Mouse (Mus musculus) gastrocnemius, postnatal 4 days (tissue): ENCODE data around the gene Fcrl5. TPM values are rescaled to one million over a fixed set of nuclear protein-coding genes. Genes with fewer than 3 reads are reported as not detected.
"Not testable (repeated sequence)": the region's sequence is repeated elsewhere in the genome, so short reads cannot be mapped to it uniquely, and the experiment has no call there.

Experiments
- DNase-seq, 2 experiments: peaks; one replicate each; pipeline ENCODE4 v3.0.0; 2021 to 2022; ENCODE audit warnings: low spot score in 2 of 2, mixed read lengths in 2 of 2
- long read RNA-seq, 2 experiments: library from polyadenylated mRNA; stranded (forward); transcript quantifications; one replicate each; pipeline ENCODE4 v2.0.0; 2021
- total RNA-seq, 2 experiments: library from RNA; stranded (reverse); gene quantifications; 2 replicates each; pipeline ENCODE4 v1.2.3; 2021

Fcrl5 gene
- total RNA-seq, result not detected
- long read RNA-seq, experiment 1, result 0 reads
- long read RNA-seq, experiment 2, result 0 reads

DNA sequence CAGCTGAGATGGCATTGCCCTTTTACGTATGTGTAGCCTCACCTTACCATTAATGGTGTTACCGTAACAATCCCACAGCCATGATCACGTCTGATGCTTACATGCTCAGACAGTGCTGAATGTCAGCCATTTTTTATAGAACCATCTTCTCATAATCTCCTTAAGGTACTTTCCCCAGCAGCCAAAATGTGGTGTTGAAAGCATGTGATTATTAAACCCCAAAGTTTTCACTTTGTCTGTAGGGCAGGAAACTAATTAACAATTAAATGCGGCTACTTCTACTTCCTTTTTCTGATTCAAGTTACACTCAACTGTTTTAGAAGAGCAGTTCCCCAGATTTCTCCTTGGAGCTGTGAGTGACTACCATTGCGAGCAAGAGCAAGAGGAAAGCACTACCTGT, at the start of gene Fcrl5:
TSS of gene Fcrl5 (plus strand) at position 295 of the 400 bp plus-strand sequence.
- no peak for DNase-seq

DNA sequence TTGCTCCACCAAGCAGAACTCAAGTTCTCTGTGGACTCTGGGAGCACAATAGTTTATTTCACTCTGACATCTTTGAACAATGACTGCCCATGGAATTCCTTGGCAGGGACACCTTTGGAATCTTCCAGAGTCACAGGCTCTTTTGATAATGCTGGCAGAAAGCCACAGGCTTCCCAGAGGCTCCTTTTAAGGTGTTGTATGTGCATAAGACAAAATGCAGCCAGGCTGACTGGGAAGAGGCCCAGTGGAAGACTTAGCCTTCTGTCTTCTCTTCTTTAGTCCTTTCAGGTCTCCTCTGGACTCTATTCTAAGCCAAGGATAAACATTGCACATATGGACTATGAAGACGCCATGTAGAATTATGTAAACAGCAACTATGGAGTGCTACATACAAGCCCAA, 44.6 kb upstream of the Fcrl5 start:
- no peak for DNase-seq

GRCm38 (mm10) chr3:87398809-87399208, 36.8 kb upstream of the Fcrl5 start:
- no peak for DNase-seq

GRCm38 (mm10) chr3:87399906-87400305, 35.7 kb upstream of the Fcrl5 start:
- DNase-seq, result no peak

GRCm38 (mm10) chr3:87401321-87401720, 34.3 kb upstream of the Fcrl5 start:
- no peak for DNase-seq

DNA sequence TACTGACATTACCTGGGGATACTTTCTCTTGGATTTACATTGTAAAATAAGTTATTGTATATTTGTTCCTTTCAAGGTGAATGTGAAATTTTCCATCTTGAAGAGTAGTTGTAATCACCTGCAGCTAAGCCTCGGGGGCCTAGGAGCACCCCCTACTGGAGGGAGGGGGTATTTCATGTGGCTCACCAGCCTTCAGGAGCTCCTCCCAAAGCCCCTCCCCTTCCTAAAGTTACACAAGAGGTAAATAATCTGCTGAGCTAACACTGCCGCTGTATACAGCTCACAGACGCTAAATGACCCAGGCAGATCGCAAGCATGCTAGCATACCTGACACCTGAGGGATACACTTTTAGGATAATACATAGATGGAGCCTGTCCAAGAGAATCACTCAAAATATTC, 27.4 kb upstream of the Fcrl5 start:
- DNase-seq, result no peak

DNA sequence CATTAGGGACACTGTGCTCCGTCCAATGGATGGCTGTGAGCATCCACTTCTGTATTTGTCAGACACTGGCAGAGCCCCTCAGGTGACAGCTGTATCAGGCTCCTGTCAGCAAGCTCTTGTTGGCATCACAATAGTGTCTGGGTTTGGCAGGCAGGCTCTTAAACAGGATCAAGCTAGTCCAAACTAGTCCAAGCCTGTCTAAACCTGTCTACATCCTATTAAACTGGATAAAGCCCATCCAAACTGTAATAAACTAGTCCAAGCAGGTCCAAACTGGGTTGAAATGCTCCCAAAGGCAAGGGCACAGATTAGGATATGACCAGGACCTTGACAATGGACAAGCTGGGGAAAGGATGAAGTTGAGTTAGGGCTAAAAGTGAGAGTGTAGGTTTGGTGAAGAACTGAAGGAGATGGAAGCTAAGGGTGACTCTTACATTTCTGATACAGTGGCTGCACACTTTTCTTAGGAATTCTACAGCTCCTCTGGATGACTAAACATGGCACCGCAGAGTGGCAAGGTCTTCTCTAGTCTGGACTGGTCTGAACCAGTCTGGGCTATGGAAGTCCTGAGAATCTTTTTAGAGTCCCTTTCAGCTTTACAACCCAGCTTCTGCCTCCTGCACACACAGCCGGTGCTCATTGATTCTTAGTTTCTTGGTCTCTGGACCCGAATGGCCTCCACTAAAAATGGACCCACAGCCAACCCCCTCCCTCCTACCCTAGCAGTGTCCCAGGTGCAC, 26.2 kb upstream of the Fcrl5 start:
- no peak for DNase-seq

DNA sequence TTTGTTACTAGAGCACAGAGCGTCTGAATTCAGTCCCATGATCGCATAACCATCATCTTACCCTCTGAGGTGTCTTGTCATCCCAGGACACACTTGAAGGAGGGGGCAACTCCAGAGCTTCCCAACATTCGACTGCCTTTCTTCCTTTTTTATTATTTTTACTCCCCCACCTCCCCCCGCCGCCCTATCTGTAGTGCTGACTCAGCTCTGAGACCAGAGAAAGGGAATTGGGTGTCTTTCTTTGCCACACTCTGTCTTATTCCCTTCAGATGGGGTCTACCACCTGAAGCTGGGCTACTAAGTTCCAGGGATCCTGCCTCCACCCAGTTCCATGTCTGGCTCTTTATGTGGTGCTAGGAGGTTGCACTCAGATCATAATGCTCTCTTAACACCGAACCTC, 25.0 kb upstream of the Fcrl5 start:
- no peak for DNase-seq

- DNase-seq, result peak in 1 of 2 experiments; percentile 42
These were observed 24.4 kb upstream of the Fcrl5 start for GRCm38 (mm10) chr3:87411150-87411549.

GRCm38 (mm10) chr3:87420645-87421044, 14.9 kb upstream of the Fcrl5 start:
- DNase-seq, result no peak

- no peak for DNase-seq
These were observed 13.1 kb upstream of the Fcrl5 start for GRCm38 (mm10) chr3:87422386-87422910.

- no peak for DNase-seq
These were observed 5.0 kb downstream of the Fcrl5 start for GRCm38 (mm10) chr3:87440586-87440985.

- DNase-seq, result no peak
These were observed 8.4 kb downstream of the Fcrl5 start for GRCm38 (mm10) chr3:87443968-87444367.

- DNase-seq, result no peak
These were observed 29.9 kb downstream of the Fcrl5 start for GRCm38 (mm10) chr3:87465454-87465853.

- DNase-seq, result no peak
These were observed 31.4 kb downstream of the Fcrl5 start for GRCm38 (mm10) chr3:87467011-87467410.

DNA sequence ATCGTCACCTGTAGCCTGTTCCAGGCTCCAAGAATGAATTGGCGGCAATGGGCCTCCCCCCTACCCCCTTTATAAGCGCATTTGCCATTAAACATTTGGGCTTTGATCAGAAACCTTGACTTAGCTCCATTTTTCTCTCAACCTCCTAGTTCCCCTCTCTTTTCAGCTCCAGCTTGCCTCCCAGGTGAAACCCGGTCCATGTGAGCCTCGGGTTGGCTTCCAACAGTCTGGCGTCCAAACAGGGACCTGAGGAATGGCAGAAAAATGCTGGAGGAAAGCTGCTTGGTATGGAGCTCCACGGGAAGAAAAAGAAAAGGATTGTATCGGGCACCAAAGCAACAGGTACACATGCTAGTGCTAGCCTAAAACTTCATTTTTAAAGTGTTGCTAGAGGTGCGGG, 31.8 kb downstream of the Fcrl5 start:
- DNase-seq, result no peak

DNA sequence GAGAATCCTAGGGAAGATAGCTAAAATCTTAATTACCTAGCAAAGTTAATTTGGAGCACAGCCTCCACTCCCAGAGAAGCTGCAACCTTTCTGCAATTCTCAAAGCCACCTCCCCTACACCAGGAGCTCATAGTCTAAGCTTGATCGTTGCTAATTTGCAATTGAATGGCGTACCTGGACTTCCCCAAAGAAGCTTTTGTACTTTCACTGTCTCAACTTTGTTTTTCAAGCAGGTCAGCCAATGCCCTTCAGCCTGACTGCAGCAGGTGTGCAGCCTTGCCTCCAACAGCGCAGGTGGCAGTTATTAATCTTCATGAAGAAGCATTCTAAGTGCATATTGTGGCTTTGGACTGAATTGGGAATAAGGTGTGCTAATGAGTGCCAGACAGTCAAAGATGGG, 42.4 kb downstream of the Fcrl5 start:
- DNase-seq, result not testable (repeated sequence)

GRCm38 (mm10) chr3:87478596-87478995, 43.0 kb downstream of the Fcrl5 start:
- not testable (repeated sequence) for DNase-seq

DNA sequence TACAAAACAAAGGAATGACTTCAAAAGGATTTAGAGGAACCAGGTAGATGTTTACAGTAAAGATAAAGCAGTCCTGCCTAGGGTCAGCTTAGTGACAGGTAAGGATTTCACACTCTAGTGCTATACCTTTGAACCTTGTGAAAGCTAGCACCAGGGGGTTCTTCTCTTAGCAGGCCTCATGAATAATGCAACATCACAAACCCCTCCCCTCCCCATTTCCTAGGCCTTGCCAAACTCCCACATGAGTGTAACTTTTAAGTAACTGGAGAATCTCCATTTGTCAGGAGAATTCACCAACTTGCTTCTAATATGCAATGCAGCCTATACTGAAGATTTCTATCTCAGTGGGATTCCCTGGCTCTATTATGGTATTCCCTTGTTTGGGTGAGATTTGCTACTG, 43.7 kb downstream of the Fcrl5 start:
- DNase-seq, result not testable (repeated sequence)

DNA sequence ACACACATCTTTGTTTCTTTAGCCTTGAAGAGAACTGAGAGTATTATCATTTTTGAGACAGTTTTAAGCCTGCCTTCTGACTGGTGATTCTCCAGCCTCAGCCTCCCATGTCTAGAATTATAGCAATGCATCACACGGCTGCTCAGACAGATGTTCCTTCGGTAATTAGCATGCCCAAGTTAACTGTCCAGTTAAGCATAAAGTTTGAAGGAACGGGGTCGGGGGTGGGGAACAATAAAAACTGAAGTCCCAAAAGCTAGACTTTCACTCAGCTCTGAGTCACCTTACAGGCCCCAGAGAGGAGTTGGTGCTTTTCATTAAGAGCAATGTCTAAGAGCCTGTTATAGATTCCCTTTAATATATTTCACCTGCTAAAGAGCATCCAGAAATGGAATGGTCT, 51.8 kb downstream of the Fcrl5 start:
- no peak for DNase-seq

DNA sequence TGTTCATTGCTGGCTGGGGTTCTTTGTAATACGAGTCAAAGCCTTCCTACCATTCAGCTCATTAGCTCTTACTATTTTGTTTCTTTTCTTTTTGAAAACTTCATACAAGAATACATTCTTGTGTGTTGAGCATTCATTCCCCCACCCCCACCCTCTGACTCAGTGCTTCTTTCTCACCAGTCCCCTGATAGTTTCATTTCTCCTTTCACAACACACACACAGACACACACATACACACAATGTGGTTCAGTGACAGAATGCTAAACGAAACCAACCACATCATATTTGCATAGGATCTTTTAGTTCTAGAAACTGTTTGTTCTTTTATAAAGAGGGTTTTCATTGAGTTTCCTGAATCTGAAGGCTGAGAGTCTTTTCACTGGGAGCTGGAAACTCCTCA, 52.3 kb downstream of the Fcrl5 start:
- no peak for DNase-seq

DNA sequence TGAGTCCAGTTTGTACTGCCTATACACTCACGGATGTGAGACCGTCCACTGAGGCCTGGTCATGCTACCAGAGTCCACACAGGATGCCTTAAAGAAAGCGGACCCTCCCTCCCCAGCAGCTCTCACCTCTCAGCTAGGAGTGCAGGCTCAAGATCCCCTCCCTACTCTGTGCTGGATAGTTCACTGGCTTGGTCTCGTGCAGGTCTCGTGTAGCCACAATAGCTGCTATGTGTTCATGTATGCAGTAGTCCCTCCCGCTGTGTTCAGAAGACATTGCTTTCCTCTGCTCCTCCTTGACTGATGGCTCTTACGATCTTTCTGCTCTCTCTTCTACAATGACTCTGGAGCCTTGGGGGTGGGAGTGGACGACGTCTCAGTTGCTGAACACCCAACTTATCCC, 62.7 kb downstream of the Fcrl5 start:
- no peak for DNase-seq

DNA sequence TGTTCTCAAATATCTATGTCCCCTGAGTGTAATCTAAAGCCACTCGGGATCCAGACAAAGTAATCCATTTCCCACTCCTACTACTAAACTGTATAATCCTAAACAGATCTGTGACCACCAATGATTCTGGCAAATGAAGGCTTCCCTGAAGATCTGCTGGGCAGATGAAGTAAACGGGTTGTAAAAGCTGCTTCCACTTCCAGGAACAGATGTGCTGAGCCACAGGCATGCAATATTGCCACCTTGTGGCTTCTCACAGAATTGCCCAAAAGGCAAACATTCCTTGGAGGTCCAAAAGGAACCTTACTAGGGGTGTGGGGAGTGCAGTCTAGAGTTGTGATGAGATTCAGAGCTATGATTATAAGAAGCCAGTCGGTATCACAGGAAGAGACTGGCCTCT, 63.5 kb downstream of the Fcrl5 start:
- peak; percentile 49 to 70 for DNase-seq
